Mouse (Mus musculus): Measurements from ENCODE around the gene Ap5z1. TPM values are rescaled to one million over a fixed set of nuclear protein-coding genes. Genes with fewer than 3 reads are reported as not detected.

Ap5z1 gene
- polyA plus RNA-seq (2012; rRNA removed), result 50.6 and 66.2 TPM in 2 replicates

- Histone ChIP-seq H3K4me1 (ENCODE audit: control insufficient read depth, insufficient read depth, low read length) (no peaks in the 10 kb centered on the region; the same call in 1 of the 2 replicates), H3K4me3 (replicated peaks; ENCODE audit: extremely low read depth, low read depth, low read length) (peak within 1 kb of the TSS; percentile 79)
- DNase-seq, result peak; percentile 88
- TF ChIP-seq POLR2A (IDR thresholded peaks at IDR 0.05; ENCODE audit: borderline replicate concordance, extremely low read depth, low read depth, low read length) (peak; percentile 91; the same call in 1 of the 2 replicates), CTCF (IDR thresholded peaks at IDR 0.05; ENCODE audit: insufficient read depth, low read length) (no peak)
- 2% methylated on average over 59 of the region's 60 CpGs for WGBS
Measured at GRCm38 (mm10) chr5:142463461-142464454, at the start of gene Ap5z1. Gene Ap5z1 (plus strand): TSS chr5:142463944.

DNA sequence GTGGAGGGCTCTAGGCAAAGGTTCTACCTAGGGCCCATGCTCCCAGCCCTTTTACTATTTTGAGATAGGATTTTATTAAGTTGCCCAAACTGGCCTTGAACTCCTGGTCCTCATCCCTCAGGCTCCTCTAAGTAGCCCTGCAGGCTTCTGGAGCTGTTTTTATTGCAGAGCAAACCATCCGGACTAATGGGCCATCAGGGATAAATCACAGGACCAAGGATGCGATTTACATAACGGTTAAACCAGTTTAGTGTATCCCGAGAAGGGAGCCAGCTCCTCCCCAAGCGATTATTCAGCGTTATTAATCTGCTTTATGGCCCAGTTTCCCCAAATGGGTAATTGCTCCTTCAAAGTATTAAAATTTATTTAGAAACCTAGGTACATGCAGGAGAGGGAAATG lies 48.3 kb upstream of the Ap5z1 start:
- H3K4me3 ChIP-seq (replicated peaks; ENCODE audit: extremely low read depth, low read depth, low read length), result no peak overlapping the region
- no peak for DNase-seq
- H3K4me1 ChIP-seq (ENCODE audit: control insufficient read depth, insufficient read depth, low read length), result peaks cover 33% of the 10 kb centered on the region
- TF ChIP-seq POLR2A (IDR thresholded peaks at IDR 0.05; ENCODE audit: borderline replicate concordance, extremely low read depth, low read depth, low read length) (no peak), CTCF (IDR thresholded peaks at IDR 0.05; ENCODE audit: insufficient read depth, low read length) (no peak)
- 80% methylated on average over 6 of the region's 6 CpGs for WGBS

DNA sequence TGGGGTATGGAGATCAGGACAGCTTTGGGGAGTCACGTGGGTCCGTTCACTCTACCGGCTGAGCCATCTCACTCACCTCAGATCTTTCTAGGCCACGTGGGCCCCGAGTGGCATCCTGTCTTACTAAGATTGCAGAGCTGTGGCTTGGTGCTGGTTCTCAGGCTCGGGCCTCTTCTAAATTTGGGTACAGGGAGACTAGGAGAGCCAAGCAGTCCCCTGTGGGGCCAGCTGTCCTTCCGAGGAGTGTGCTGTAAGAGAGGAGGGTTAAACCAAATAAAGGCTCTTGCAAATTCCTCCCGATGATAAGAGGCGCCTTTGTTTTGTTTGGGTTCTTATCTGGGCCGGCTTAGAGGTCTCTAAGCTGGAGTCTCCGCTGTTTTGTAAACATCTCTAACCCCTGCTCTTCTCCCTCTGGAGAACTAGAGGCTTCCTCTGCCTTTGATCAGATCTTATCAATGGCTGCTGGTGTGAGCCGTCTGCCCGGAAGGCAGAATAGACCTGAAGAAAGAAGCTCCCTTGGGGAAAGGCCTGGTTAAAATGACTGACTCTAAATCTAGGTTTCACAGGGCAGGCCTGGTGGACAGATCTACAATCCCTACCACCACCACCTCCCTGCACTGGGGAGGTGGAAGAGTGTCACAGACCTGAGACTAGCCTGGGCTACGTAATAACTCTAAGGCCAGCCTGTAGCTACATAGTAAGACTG lies 47.5 kb upstream of the Ap5z1 start:
- WGBS, result 15% methylated on average over 14 of the region's 14 CpGs
- Histone ChIP-seq H3K4me1 (ENCODE audit: control insufficient read depth, insufficient read depth, low read length) (peaks cover 35% of the 10 kb centered on the region), H3K4me3 (replicated peaks; ENCODE audit: extremely low read depth, low read depth, low read length) (no peak overlapping the region)
- TF ChIP-seq POLR2A (IDR thresholded peaks at IDR 0.05; ENCODE audit: borderline replicate concordance, extremely low read depth, low read depth, low read length), result no peak
- no peak for TF ChIP-seq CTCF (IDR thresholded peaks at IDR 0.05; ENCODE audit: insufficient read depth, low read length)
- no peak for DNase-seq

GRCm38 (mm10) chr5:142417104-142417503 lies 46.6 kb upstream of the Ap5z1 start:
- WGBS, result 77% methylated on average over 3 of the region's 3 CpGs
- TF ChIP-seq POLR2A (IDR thresholded peaks at IDR 0.05; ENCODE audit: borderline replicate concordance, extremely low read depth, low read depth, low read length) (no peak), CTCF (IDR thresholded peaks at IDR 0.05; ENCODE audit: insufficient read depth, low read length) (no peak)
- DNase-seq, result no peak
- peaks cover 32% of the 10 kb centered on the region for H3K4me1 ChIP-seq (ENCODE audit: control insufficient read depth, insufficient read depth, low read length)
- H3K4me3 ChIP-seq (replicated peaks; ENCODE audit: extremely low read depth, low read depth, low read length), result no peak overlapping the region

- no peak overlapping the region for H3K4me3 ChIP-seq (replicated peaks; ENCODE audit: extremely low read depth, low read depth, low read length)
- DNase-seq, result no peak
- WGBS, result 35% methylated on average over 9 of the region's 9 CpGs
- peaks cover 28% of the 10 kb centered on the region for H3K4me1 ChIP-seq (ENCODE audit: control insufficient read depth, insufficient read depth, low read length)
- no peak for TF ChIP-seq POLR2A (IDR thresholded peaks at IDR 0.05; ENCODE audit: borderline replicate concordance, extremely low read depth, low read depth, low read length)
- no peak for TF ChIP-seq CTCF (IDR thresholded peaks at IDR 0.05; ENCODE audit: insufficient read depth, low read length)
Measured at GRCm38 (mm10) chr5:142417876-142418275, 45.9 kb upstream of the Ap5z1 start.

- 95% methylated on average over 4 of the region's 4 CpGs for WGBS
Measured at GRCm38 (mm10) chr5:142418419-142418818, 45.3 kb upstream of the Ap5z1 start.

GRCm38 (mm10) chr5:142420317-142420716 lies 43.4 kb upstream of the Ap5z1 start:
- WGBS, result 89% methylated on average over 4 of the region's 4 CpGs
- TF ChIP-seq CTCF (IDR thresholded peaks at IDR 0.05; ENCODE audit: insufficient read depth, low read length) (no peak), POLR2A (IDR thresholded peaks at IDR 0.05; ENCODE audit: borderline replicate concordance, extremely low read depth, low read depth, low read length) (no peak)
- no peak for DNase-seq
- Histone ChIP-seq H3K4me3 (replicated peaks; ENCODE audit: extremely low read depth, low read depth, low read length) (no peak overlapping the region), H3K4me1 (ENCODE audit: control insufficient read depth, insufficient read depth, low read length) (peaks cover 34% of the 10 kb centered on the region)

More at GRCm38 (mm10) chr5:142418419-142418818, 45.3 kb upstream of the Ap5z1 start:
- TF ChIP-seq POLR2A (IDR thresholded peaks at IDR 0.05; ENCODE audit: borderline replicate concordance, extremely low read depth, low read depth, low read length), result no peak
- no peak for TF ChIP-seq CTCF (IDR thresholded peaks at IDR 0.05; ENCODE audit: insufficient read depth, low read length)
- Histone ChIP-seq H3K4me1 (ENCODE audit: control insufficient read depth, insufficient read depth, low read length) (peaks cover 26% of the 10 kb centered on the region), H3K4me3 (replicated peaks; ENCODE audit: extremely low read depth, low read depth, low read length) (no peak overlapping the region)
- no peak for DNase-seq

GRCm38 (mm10) chr5:142420920-142421319 lies 42.8 kb upstream of the Ap5z1 start:
- DNase-seq, result no peak
- no peak overlapping the region for H3K4me3 ChIP-seq (replicated peaks; ENCODE audit: extremely low read depth, low read depth, low read length)
- whole genome bisulfite sequencing, result 63% methylated on average over 9 of the region's 9 CpGs
- no peak for TF ChIP-seq POLR2A (IDR thresholded peaks at IDR 0.05; ENCODE audit: borderline replicate concordance, extremely low read depth, low read depth, low read length)
- TF ChIP-seq CTCF (IDR thresholded peaks at IDR 0.05; ENCODE audit: insufficient read depth, low read length), result no peak
- peaks cover 38% of the 10 kb centered on the region for H3K4me1 ChIP-seq (ENCODE audit: control insufficient read depth, insufficient read depth, low read length)

DNA sequence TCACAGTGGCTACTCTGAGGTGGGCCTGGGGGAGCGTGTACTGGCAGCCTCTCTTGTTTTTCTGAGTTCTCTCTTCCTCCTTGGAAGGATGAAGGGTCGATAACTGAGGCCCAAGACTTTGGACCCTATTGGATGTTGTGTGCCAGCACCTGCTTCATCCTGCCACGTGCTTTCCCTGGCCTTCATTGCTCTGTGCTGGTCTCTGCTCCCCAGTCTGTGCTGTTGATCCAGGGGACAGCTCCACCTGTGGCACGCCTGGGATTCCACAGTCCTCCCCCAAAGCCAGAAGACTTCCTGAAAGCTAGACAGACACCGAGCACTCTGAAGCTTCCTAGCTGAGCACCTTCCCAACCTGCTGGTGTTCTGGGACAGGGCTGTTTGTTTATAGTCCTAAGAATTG lies 41.9 kb upstream of the Ap5z1 start:
- peaks cover 39% of the 10 kb centered on the region for H3K4me1 ChIP-seq (ENCODE audit: control insufficient read depth, insufficient read depth, low read length)
- TF ChIP-seq POLR2A (IDR thresholded peaks at IDR 0.05; ENCODE audit: borderline replicate concordance, extremely low read depth, low read depth, low read length), result no peak
- no peak for DNase-seq
- no peak overlapping the region for H3K4me3 ChIP-seq (replicated peaks; ENCODE audit: extremely low read depth, low read depth, low read length)
- 80% methylated on average over 5 of the region's 5 CpGs for WGBS

Measured in lung, adult 2 months (tissue).